Mouse (Mus musculus) G1E (cell line): ENCODE data around the gene Sp7. TPM values are rescaled to one million over a fixed set of nuclear protein-coding genes. Genes with fewer than 3 reads are reported as not detected.
"Not testable (repeated sequence)": the region's sequence is repeated elsewhere in the genome, so short reads cannot be mapped to it uniquely, and the experiment has no call there.

Source experiments
- ATAC-seq: 2 replicates; pipeline ENCODE4 v1.8.0; 2016; ENCODE audit warnings: mild to moderate bottlenecking; ENCODE audit not compliant: insufficient number of reproducible peaks, poor library complexity, low FRiP score, severe bottlenecking; ENCODE audit errors: extremely low read depth
- DNase-seq: peaks from one replicate; pipeline ENCODE4 v3.0.0; 2012; ENCODE audit warnings: low spot score
- H3K27me3 ChIP-seq: 2 replicates; pipeline ENCODE4 v1.6.1; 2012; ENCODE audit warnings: mild to moderate bottlenecking, low read length, inconsistent platforms; ENCODE audit not compliant: insufficient read depth
- H3K36me3 ChIP-seq: replicated peaks from 2 replicates; pipeline ENCODE3; 2012; ENCODE audit warnings: mild to moderate bottlenecking, inconsistent platforms
- H3K4me1 ChIP-seq: 2 replicates; pipeline ENCODE4 v1.6.1; 2012; ENCODE audit warnings: low read depth, low read length, inconsistent platforms, mixed read lengths; ENCODE audit not compliant: insufficient read depth
- H3K4me3 ChIP-seq: 2 replicates; pipeline ENCODE4 v1.5.1; 2012; ENCODE audit warnings: low read depth, mild to moderate bottlenecking, inconsistent platforms, low read length, moderate library complexity, mixed read lengths
- H3K9me3 ChIP-seq: replicated peaks from 2 replicates; pipeline ENCODE4 v1.6.1; 2012; ENCODE audit warnings: inconsistent platforms
- CTCF ChIP-seq: IDR thresholded peaks from 2 replicates; pipeline ENCODE4 v1.5.1; 2012; ENCODE audit warnings: low read depth, low read length, inconsistent platforms, mixed read lengths
- GATA1 ChIP-seq: IDR thresholded peaks from 2 replicates; pipeline ENCODE4 v1.6.1; 2012; ENCODE audit warnings: borderline replicate concordance, low read length, inconsistent platforms, mixed read lengths
- GATA2 ChIP-seq: IDR thresholded peaks from 2 replicates; pipeline ENCODE4 v1.6.1; 2012; ENCODE audit warnings: low read depth, low read length, inconsistent platforms, borderline replicate concordance
- POLR2AphosphoS5 ChIP-seq: IDR thresholded peaks from 2 replicates; pipeline ENCODE4 v1.6.1; 2012; ENCODE audit warnings: low read depth, low read length, inconsistent platforms; ENCODE audit not compliant: insufficient replicate concordance
- TAL1 ChIP-seq: conservative IDR thresholded peaks from 2 replicates; pipeline ENCODE4 v1.6.1; 2012; ENCODE audit warnings: low read depth, low read length, inconsistent platforms, mixed read lengths
- polyA plus RNA-seq: library from polyadenylated mRNA; stranded (reverse); fragments of >175 nt; gene quantifications from 2 replicates; pipeline ENCODE4 v1.2.3, GENCODE M21; 2012
- total RNA-seq, 2 experiments: library from RNA; stranded (forward) in 1 of 2; stranded (reverse) in 1 of 2; fragments of 200-1000 nt in 1 of 2; fragments of >200 nt in 1 of 2; fragmentation: Nextera tagmentation in 1 of 2; gene quantifications; 2 replicates each; pipeline ENCODE4 v1.2.3; 2014 to 2017

Gene Sp7
- total and polyA plus RNA-seq, 3 experiments, result 0.16 TPM; not detected in 2

DNA sequence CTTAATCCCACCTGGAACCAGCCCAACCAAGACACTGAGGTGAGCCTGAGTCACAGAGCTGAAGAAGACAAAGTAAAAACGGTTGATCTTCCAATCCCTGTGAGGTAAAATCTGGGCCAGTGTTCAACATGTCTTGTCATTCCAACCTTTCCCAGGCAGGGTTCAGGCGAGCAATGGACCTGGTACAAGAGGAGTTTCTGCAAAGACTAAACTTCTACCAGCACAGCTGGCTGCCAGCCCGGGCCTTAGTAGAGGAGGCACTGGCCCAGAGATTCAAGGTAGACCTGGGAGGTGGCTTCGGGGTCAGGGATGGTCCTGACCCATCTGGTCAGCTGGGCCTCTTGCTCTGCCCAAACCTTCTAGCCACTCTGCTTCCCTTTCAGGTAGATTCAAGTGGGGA is 30.0 kb downstream of the Sp7 start:
- DNase-seq (no peak), ATAC-seq (no peak)
- Histone ChIP-seq H3K27me3 (no peaks in the 10 kb centered on the region), H3K4me3 (no peak overlapping the region), H3K9me3 (no peaks in the 10 kb centered on the region), H3K36me3 (peaks cover 92% of the 10 kb centered on the region), H3K4me1 (peaks cover 21% of the 10 kb centered on the region)
- TF ChIP-seq GATA2 (no peak), POLR2AphosphoS5 (no peak), TAL1 (no peak), CTCF (no peak), GATA1 (no peak)

GRCm38 (mm10) chr15:102335925-102336324 is 31.1 kb downstream of the Sp7 start:
- H3K27me3 ChIP-seq, ATAC-seq, DNase-seq, H3K9me3 ChIP-seq, H3K4me3 ChIP-seq: not testable (repeated sequence)
- Histone ChIP-seq H3K4me1 (peaks cover 29% of the 10 kb centered on the region), H3K36me3 (peaks cover 94% of the 10 kb centered on the region)

- Histone ChIP-seq H3K4me1 (peaks cover 27% of the 10 kb centered on the region), H3K27me3 (no peaks in the 10 kb centered on the region), H3K36me3 (peaks cover 97% of the 10 kb centered on the region), H3K9me3 (no peaks in the 10 kb centered on the region), H3K4me3 (no peak overlapping the region)
- TF ChIP-seq TAL1 (no peak), GATA2 (no peak), GATA1 (no peak), POLR2AphosphoS5 (no peak), CTCF (no peak)
- ATAC-seq (no peak), DNase-seq (no peak)
Observed at GRCm38 (mm10) chr15:102335254-102335653, 31.7 kb downstream of the Sp7 start.

DNA sequence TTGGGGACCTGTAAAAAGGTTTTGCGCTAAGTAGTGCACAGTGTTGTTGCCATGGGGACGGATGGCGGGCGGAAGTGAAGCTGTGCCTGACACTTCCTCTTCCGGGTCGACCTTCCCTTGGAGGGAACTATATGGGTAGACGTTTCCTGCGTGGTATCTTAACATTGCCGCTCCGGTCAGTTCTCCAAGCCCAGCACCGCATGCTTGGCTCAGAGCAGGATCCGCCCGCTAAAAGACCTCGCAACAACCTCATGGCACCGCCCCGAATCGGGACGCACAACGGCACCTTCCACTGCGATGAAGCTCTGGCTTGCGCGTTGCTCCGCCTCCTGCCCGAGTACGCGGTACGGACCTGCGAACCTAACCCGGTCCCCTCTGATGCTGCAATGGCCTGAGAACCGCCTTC is 35.4 kb downstream of the Sp7 start, which contains the start of gene Myg1:
Gene Myg1, plus strand, starts transcription at position 100 of the 406 bp plus-strand sequence.
- H3K27me3 ChIP-seq, result no peaks in the 10 kb centered on the region
- H3K36me3 ChIP-seq, result peaks cover 90% of the 10 kb centered on the region
- H3K9me3 ChIP-seq, result no peaks in the 10 kb centered on the region
- H3K4me1 ChIP-seq, result peaks cover 35% of the 10 kb centered on the region
- no peak for TF ChIP-seq CTCF
- no peak for TF ChIP-seq TAL1
- TF ChIP-seq GATA1, result no peak
- TF ChIP-seq POLR2AphosphoS5, result no peak
- no peak for TF ChIP-seq GATA2
- ATAC-seq (peak; percentile 88), DNase-seq (peak; percentile 51)
- H3K4me3 ChIP-seq, result peak within 1 kb of the TSS; percentile 76

DNA sequence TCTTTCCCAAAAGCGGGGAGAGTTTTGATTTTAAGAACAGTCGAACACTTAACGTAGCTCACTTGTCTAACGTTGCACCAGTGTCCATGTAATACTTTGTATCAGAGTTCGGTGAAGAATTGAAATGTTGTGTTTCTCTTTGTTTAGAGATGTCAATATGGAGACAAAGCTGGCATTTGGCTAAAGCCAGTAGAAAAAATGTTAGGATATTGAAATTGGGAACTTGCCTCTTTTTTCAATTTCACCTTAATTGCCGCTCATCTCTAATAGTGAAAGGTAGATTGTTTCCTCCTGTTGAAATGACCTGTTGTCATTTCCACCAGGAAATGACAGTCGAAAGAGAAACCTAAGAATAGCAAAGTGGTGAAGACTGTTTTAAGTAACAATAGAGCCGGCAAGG is 40.1 kb downstream of the Sp7 start:
- TF ChIP-seq POLR2AphosphoS5, result no peak
- TF ChIP-seq CTCF, result no peak
- TF ChIP-seq GATA2, result no peak
- ATAC-seq, result no peak
- peaks cover 73% of the 10 kb centered on the region for H3K36me3 ChIP-seq

GRCm38 (mm10) chr15:102326022-102326576 is 40.9 kb downstream of the Sp7 start, which contains the start of gene Pfdn5:
TSS of gene Pfdn5 (plus strand) at chr15:102326116.
- Histone ChIP-seq H3K27me3 (no peaks in the 10 kb centered on the region), H3K9me3 (no peaks in the 10 kb centered on the region), H3K4me1 (peaks cover 19% of the 10 kb centered on the region), H3K36me3 (peaks cover 73% of the 10 kb centered on the region), H3K4me3 (peak within 1 kb of the TSS; percentile 80)
- DNase-seq (peak; percentile 82), ATAC-seq (peak; percentile 89)
- TF ChIP-seq TAL1, result no peak
- TF ChIP-seq CTCF, result no peak; the same call in 1 of the 2 replicates
- TF ChIP-seq POLR2AphosphoS5, result no peak
- no peak for TF ChIP-seq GATA2
- no peak for TF ChIP-seq GATA1

More for the DNA sequence above, 40.1 kb downstream of the Sp7 start:
- H3K9me3 ChIP-seq, result no peaks in the 10 kb centered on the region
- no peaks in the 10 kb centered on the region for H3K27me3 ChIP-seq
- H3K4me1 ChIP-seq, result peaks cover 26% of the 10 kb centered on the region
- peak overlapping the region; percentile 80 for H3K4me3 ChIP-seq
- DNase-seq, result no peak
